Mouse (Mus musculus): ENCODE measurements at regions not wholly inside any gene's neighbourhood (a gene's known extent, or its start where the extent isn't known, plus 50 kb on each side); places are given as distances from the start of the nearest gene placed in this dataset.
"Not testable (repeated sequence)": the region's sequence is repeated elsewhere in the genome, so short reads cannot be mapped to it uniquely, and the experiment has no call there.

- WGBS (ENCODE audit: missing documents), result 92% methylated on average over 8 of the region's 8 CpGs
- Histone ChIP-seq H3K36me3 (ENCODE audit: inconsistent target) (no peaks in the 10 kb centered on the region), H3K27ac (no peak overlapping the region), H3K79me2 (ENCODE audit: inconsistent target) (no peaks in the 10 kb centered on the region), H3K4me3 (ENCODE audit: inconsistent target) (no peak overlapping the region)
Measured at GRCm38 (mm10) chr5:118485191-118485590, 75.3 kb upstream of the Med13l start.

GRCm38 (mm10) chr5:118492522-118492921, 68.0 kb upstream of the Med13l start:
- H3K4me3 ChIP-seq (ENCODE audit: inconsistent target); H3K27ac ChIP-seq; H3K79me2 ChIP-seq (ENCODE audit: inconsistent target); H3K36me3 ChIP-seq (ENCODE audit: inconsistent target): not testable (repeated sequence)
- WGBS (ENCODE audit: missing documents), result 100% methylated on average over 2 of the region's 2 CpGs

- Histone ChIP-seq H3K79me2 (ENCODE audit: inconsistent target) (no peaks in the 10 kb centered on the region), H3K36me3 (ENCODE audit: inconsistent target) (no peaks in the 10 kb centered on the region), H3K27ac (peak overlapping the region; percentile 86), H3K4me3 (ENCODE audit: inconsistent target) (no peak overlapping the region)
- 48% methylated on average over 7 of the region's 7 CpGs for WGBS (ENCODE audit: missing documents)
Measured at GRCm38 (mm10) chr5:118494649-118495477, 65.6 kb upstream of the Med13l start.

- H3K36me3 ChIP-seq (ENCODE audit: inconsistent target), result no peaks in the 10 kb centered on the region
- H3K27ac ChIP-seq, result peak overlapping the region; percentile 86
- 100% methylated on average over 2 of the region's 2 CpGs for whole genome bisulfite sequencing (ENCODE audit: missing documents)
- no peaks in the 10 kb centered on the region for H3K79me2 ChIP-seq (ENCODE audit: inconsistent target)
- no peak overlapping the region for H3K4me3 ChIP-seq (ENCODE audit: inconsistent target)
Measured at GRCm38 (mm10) chr5:118495478-118495760, 65.1 kb upstream of the Med13l start.

- no peak overlapping the region for H3K4me3 ChIP-seq (ENCODE audit: inconsistent target)
- WGBS (ENCODE audit: missing documents), result 94% methylated on average over 5 of the region's 5 CpGs
- no peaks in the 10 kb centered on the region for H3K79me2 ChIP-seq (ENCODE audit: inconsistent target)
- no peaks in the 10 kb centered on the region for H3K36me3 ChIP-seq (ENCODE audit: inconsistent target)
- no peak overlapping the region for H3K27ac ChIP-seq
Measured at GRCm38 (mm10) chr5:118501624-118502023, 58.9 kb upstream of the Med13l start.

- no peaks in the 10 kb centered on the region for H3K36me3 ChIP-seq (ENCODE audit: inconsistent target)
- H3K27ac ChIP-seq, result no peak overlapping the region
- H3K79me2 ChIP-seq (ENCODE audit: inconsistent target), result no peaks in the 10 kb centered on the region
- H3K4me3 ChIP-seq (ENCODE audit: inconsistent target), result no peak overlapping the region
- 88% methylated on average over 15 of the region's 15 CpGs for WGBS (ENCODE audit: missing documents)
Measured at GRCm38 (mm10) chr5:118502991-118503390, 57.5 kb upstream of the Med13l start.

GRCm38 (mm10) chr5:118504170-118504569, 56.3 kb upstream of the Med13l start:
- no peak overlapping the region for H3K4me3 ChIP-seq (ENCODE audit: inconsistent target)
- H3K36me3 ChIP-seq (ENCODE audit: inconsistent target), result no peaks in the 10 kb centered on the region
- no peak overlapping the region for H3K27ac ChIP-seq
- 95% methylated on average over 10 of the region's 10 CpGs for WGBS (ENCODE audit: missing documents)
- H3K79me2 ChIP-seq (ENCODE audit: inconsistent target), result no peaks in the 10 kb centered on the region

- no peak overlapping the region for H3K4me3 ChIP-seq (ENCODE audit: inconsistent target)
- WGBS (ENCODE audit: missing documents), result 92% methylated on average over 7 of the region's 7 CpGs
- H3K79me2 ChIP-seq (ENCODE audit: inconsistent target), result no peaks in the 10 kb centered on the region
- H3K27ac ChIP-seq, result no peak overlapping the region
- H3K36me3 ChIP-seq (ENCODE audit: inconsistent target), result no peaks in the 10 kb centered on the region
Measured at GRCm38 (mm10) chr5:118504926-118505325, 55.6 kb upstream of the Med13l start.

- H3K27ac ChIP-seq, result no peak overlapping the region
- no peak overlapping the region for H3K4me3 ChIP-seq (ENCODE audit: inconsistent target)
- H3K36me3 ChIP-seq (ENCODE audit: inconsistent target), result no peaks in the 10 kb centered on the region
- H3K79me2 ChIP-seq (ENCODE audit: inconsistent target), result no peaks in the 10 kb centered on the region
- 83% methylated on average over 5 of the region's 5 CpGs for WGBS (ENCODE audit: missing documents)
Measured at GRCm38 (mm10) chr5:118509871-118510270, 50.6 kb upstream of the Med13l start.
